Comparison of ENCODE assay signal across 16 mouse cellular contexts in the genomic region with DNA sequence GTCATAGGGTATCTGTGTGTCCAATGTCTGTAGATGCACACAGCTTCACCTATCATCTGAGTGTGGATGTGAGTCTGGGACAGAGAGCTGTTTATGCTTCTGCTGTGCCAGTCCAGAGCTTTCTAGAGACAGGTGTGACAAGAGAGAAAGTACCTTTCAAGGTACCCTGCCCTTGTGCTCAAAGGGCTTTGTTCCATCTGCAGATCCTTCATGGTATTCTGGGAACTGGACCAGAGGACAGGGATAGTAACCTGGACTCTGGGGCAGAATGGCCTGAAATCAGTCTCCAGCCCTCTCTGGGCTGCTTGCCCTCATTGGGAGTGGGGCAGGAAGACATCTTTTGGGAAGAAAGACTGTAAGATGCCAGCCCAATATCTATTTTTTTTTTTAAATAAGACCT. TPM values are rescaled to one million over a fixed set of nuclear protein-coding genes. Genes with fewer than 3 reads are reported as not detected.
A peak's percentile ranks its signal among the peaks of the same experiment; 100 is the strongest.
DNase-seq lines count a peak whose midpoint lies in the region; ATAC-seq and TF ChIP-seq lines count a peak whose summit lies in the region.
"Had no signal": no experiment of that assay in that cellular context is flagged by ENCODE, and none has a peak within 500 bp of the region (broad histone marks: within the 10 kb centered on the region; RNA-seq: fewer than 3 reads in every experiment).

No protein-coding gene starts in this region.

- no peaks in the 10 kb centered on the region for H3K27me3 ChIP-seq in lung, embryonic 14.5 days (ENCODE audit: insufficient read depth, low read length)
- no peaks in the 10 kb centered on the region for H3K27me3 ChIP-seq in forebrain, postnatal 0 days (ENCODE audit: insufficient read depth, low read length)
- no peaks in the 10 kb centered on the region for H3K27me3 ChIP-seq in neural tube, embryonic 14.5 days (ENCODE audit: control insufficient read depth, insufficient read depth, low read length)

- peak overlapping the region; percentile 64; the same call in 1 of the 2 replicates for H3K4me2 ChIP-seq in lung, embryonic 14.5 days
- peak overlapping the region; percentile 81 for H3K4me2 ChIP-seq in forebrain, postnatal 0 days (ENCODE audit: low read depth)
- peak overlapping the region; percentile 56 for H3K4me2 ChIP-seq in neural tube, embryonic 14.5 days (ENCODE audit: low read depth, low read length)

- peaks cover 14% of the 10 kb centered on the region for H3K4me1 ChIP-seq in lung, embryonic 14.5 days (ENCODE audit: insufficient read depth)
- H3K4me1 ChIP-seq in forebrain, postnatal 0 days (ENCODE audit: insufficient read depth): peaks cover 23% of the 10 kb centered on the region
- H3K4me1 ChIP-seq in neural tube, embryonic 14.5 days (ENCODE audit: control insufficient read depth, insufficient read depth, low read length): peaks cover 10% of the 10 kb centered on the region

- no peak for TF ChIP-seq CTCF in lung, embryonic 14.5 days (IDR thresholded peaks at IDR 0.05; ENCODE audit: low read depth)
- no peak for TF ChIP-seq CTCF in forebrain, postnatal 0 days (IDR thresholded peaks at IDR 0.05; ENCODE audit: low read depth)

- H3K4me3 ChIP-seq in lung, embryonic 14.5 days (ENCODE audit: low read depth, low read length): no peak overlapping the region
- H3K4me3 ChIP-seq in forebrain, postnatal 0 days (ENCODE audit: low read depth, low read length): peak overlapping the region; percentile 48
- H3K4me3 ChIP-seq in neural tube, embryonic 14.5 days (ENCODE audit: low read depth, low read length): no peak overlapping the region

- no peak overlapping the region for H3K9ac ChIP-seq in lung, embryonic 14.5 days
- 0 out of 2 replicates have a peak overlapping the region, but pooled peaks have one; percentile 62 for H3K9ac ChIP-seq in forebrain, postnatal 0 days
- H3K9ac ChIP-seq in neural tube, embryonic 14.5 days (replicated peaks; ENCODE audit: low read depth, low read length): no peak overlapping the region
- H3K9ac ChIP-seq: liver, embryonic 14.5 days had no signal

- no peak for ATAC-seq in lung, embryonic 14.5 days (ENCODE audit: insufficient read depth)
- ATAC-seq in forebrain, postnatal 0 days: no peak
- no peak for ATAC-seq in neural tube, embryonic 14.5 days (ENCODE audit: low read depth)

- no peak overlapping the region for H3K27ac ChIP-seq in lung, embryonic 14.5 days (ENCODE audit: low read depth)
- no peak overlapping the region for H3K27ac ChIP-seq in forebrain, postnatal 0 days (ENCODE audit: low read depth, low read length)
- no peak overlapping the region for H3K27ac ChIP-seq in neural tube, embryonic 14.5 days (ENCODE audit: low read depth, low read length)
- H3K27ac ChIP-seq: liver, embryonic 14.5 days; macrophage had no signal

- H3K36me3 ChIP-seq in lung, embryonic 14.5 days (ENCODE audit: insufficient read depth): no peaks in the 10 kb centered on the region
- no peaks in the 10 kb centered on the region for H3K36me3 ChIP-seq in forebrain, postnatal 0 days (ENCODE audit: insufficient read depth)
- H3K36me3 ChIP-seq in neural tube, embryonic 14.5 days (ENCODE audit: control insufficient read depth, insufficient read depth, low read length): no peaks in the 10 kb centered on the region

- H3K9me3 ChIP-seq in lung, embryonic 14.5 days (ENCODE audit: low read depth, low read length): no peaks in the 10 kb centered on the region
- no peaks in the 10 kb centered on the region for H3K9me3 ChIP-seq in forebrain, postnatal 0 days (ENCODE audit: low read length)
- no peaks in the 10 kb centered on the region for H3K9me3 ChIP-seq in neural tube, embryonic 14.5 days (ENCODE audit: control insufficient read depth, low read length)

- peak; percentile 69 for DNase-seq in cerebellum, adult 11-12 months
- DNase-seq in cerebellum, postnatal 10 days: no peak
- no peak for DNase-seq in lung, embryonic 14.5 days
- no peak for DNase-seq in lung, postnatal 25 days (ENCODE audit: low spot score)
- no peak for DNase-seq in forebrain, postnatal 0 days
- DNase-seq in spleen, postnatal 14 days (ENCODE audit: low spot score in 2 of 2): no peak
- no peak for DNase-seq in testis, postnatal 10 days (ENCODE audit: low spot score)
- DNase-seq: adrenal gland, adult 2 months; heart, adult 11 months; heart, postnatal 10 days; kidney, adult 8-10 months; left cerebral cortex, postnatal 4 days; thymus, postnatal 14 days had no signal

RNA-seq across cellular contexts. Expression of a gene that starts 1.8 kb away (rescaled TPM):
- polyA plus RNA-seq in lung, embryonic 14.5 days (2014; fragmentation: Nextera tagmentation; extraction: Ambion mirVana): 8.1 and 8.5 TPM in 2 replicates
- 27.8 and 31.2 TPM in 2 replicates for total RNA-seq in forebrain, postnatal 0 days (2014; rRNA removed)
- 15.8 and 20.1 TPM in 2 replicates for polyA plus RNA-seq in forebrain, postnatal 0 days (2015; fragmentation: Nextera tagmentation; extraction: Ambion mirVana)
- 9.2 and 12.6 TPM in 2 replicates for polyA plus RNA-seq in neural tube, embryonic 14.5 days (2014; fragmentation: Nextera tagmentation; extraction: Ambion mirVana)
- polyA plus RNA-seq: macrophage had no signal

RNA-seq across cellular contexts. Expression of a gene that starts 21.1 kb away (rescaled TPM):
- polyA plus RNA-seq in lung, embryonic 14.5 days (2014; fragmentation: Nextera tagmentation; extraction: Ambion mirVana): 1.6 and 1.8 TPM in 2 replicates
- total RNA-seq in forebrain, postnatal 0 days (2014; rRNA removed): not detected in 2 replicates
- polyA plus RNA-seq in forebrain, postnatal 0 days (2015; fragmentation: Nextera tagmentation; extraction: Ambion mirVana): 0.04 TPM in 1 of 2 replicates, not detected in the other
- not detected in 2 replicates for polyA plus RNA-seq in neural tube, embryonic 14.5 days (2014; fragmentation: Nextera tagmentation; extraction: Ambion mirVana)
- total RNA-seq: left cerebral cortex, postnatal 4 days had no signal
- polyA plus RNA-seq: liver, embryonic 14.5 days; macrophage had no signal
